Mouse (Mus musculus): ENCODE data around the gene Wdtc1. TPM values are rescaled to one million over a fixed set of nuclear protein-coding genes. Genes with fewer than 3 reads are reported as not detected.

The Wdtc1 gene
- total and polyA plus RNA-seq, 3 experiments: 2.8 to 10.8 (median 9.6) TPM

GRCm38 (mm10) chr4:133380532-133380931, 27.3 kb upstream of the Wdtc1 start:
- Histone ChIP-seq H3K27me3 (replicated peaks) (no peaks in the 10 kb centered on the region), H3K36me3 (replicated peaks in 1 of 2; ENCODE audit: control insufficient read depth in 1 of 2, insufficient read depth in 1 of 2, low read length in 1 of 2) (peaks cover 5 to 60% of the 10 kb centered on the region in 2 experiments), H3K27ac (ENCODE audit: insufficient read depth, low read depth) (no peak overlapping the region), H3K4me2 (ENCODE audit: insufficient read depth, low read depth, poor library complexity, severe bottlenecking) (no peak overlapping the region), H3K4me1 (ENCODE audit: control insufficient read depth in 1 of 2, insufficient read depth in 2 of 2) (peaks cover 12 to 56% of the 10 kb centered on the region in 2 experiments), H3K9ac (ENCODE audit: insufficient read depth, low read depth) (no peak overlapping the region), H3K79me2 (replicated peaks; ENCODE audit: control insufficient read depth, extremely low read depth, insufficient read depth, poor library complexity, severe bottlenecking) (peaks cover 8% of the 10 kb centered on the region; the same call in 1 of the 2 replicates), H3K4me3 (replicated peaks in 1 of 3; ENCODE audit: low read depth in 2 of 3, low read length in 2 of 3, poor library complexity in 1 of 3) (no peak overlapping the region), H3K9me3 (replicated peaks; ENCODE audit: low read length) (no peaks in the 10 kb centered on the region)
- dilution Hi-C loops (cut with MboI; ENCODE audit: extremely low pct_ligation_motif_present, extremely low pct_unique_long_range_greater_than_20kb, low sequenced_read_pairs) (no loop called here), in situ Hi-C loops (cut with MboI; ENCODE audit: low pct_ligation_motif_present, low pct_unique_long_range_greater_than_20kb, low sequenced_read_pairs) (no loop called here)
- TF ChIP-seq UBTF (IDR thresholded peaks at IDR 0.05; ENCODE audit: low read depth, low read length) (no peak), CTCF (conservative IDR thresholded peaks at IDR 0.05 in 1 of 2, IDR thresholded peaks at IDR 0.05 in 1 of 2; ENCODE audit: low read depth in 2 of 2, low read length in 2 of 2) (no peak), PAX5 (IDR thresholded peaks at IDR 0.05; ENCODE audit: low read length) (no peak)
- no peak for DNase-seq (ENCODE audit: extremely low read depth)

GRCm38 (mm10) chr4:133379861-133380260, 26.6 kb upstream of the Wdtc1 start:
- Histone ChIP-seq H3K9me3 (replicated peaks; ENCODE audit: low read length) (no peaks in the 10 kb centered on the region), H3K36me3 (replicated peaks in 1 of 2; ENCODE audit: control insufficient read depth in 1 of 2, insufficient read depth in 1 of 2, low read length in 1 of 2) (peaks cover 7 to 60% of the 10 kb centered on the region in 2 experiments), H3K27ac (ENCODE audit: insufficient read depth, low read depth) (no peak overlapping the region), H3K4me1 (ENCODE audit: control insufficient read depth in 1 of 2, insufficient read depth in 2 of 2) (peaks cover 12 to 61% of the 10 kb centered on the region in 2 experiments), H3K4me3 (replicated peaks in 1 of 3; ENCODE audit: low read depth in 2 of 3, low read length in 2 of 3, poor library complexity in 1 of 3) (no peak overlapping the region), H3K79me2 (replicated peaks; ENCODE audit: control insufficient read depth, extremely low read depth, insufficient read depth, poor library complexity, severe bottlenecking) (peaks cover 10% of the 10 kb centered on the region), H3K9ac (ENCODE audit: insufficient read depth, low read depth) (no peak overlapping the region), H3K27me3 (replicated peaks) (no peaks in the 10 kb centered on the region), H3K4me2 (ENCODE audit: insufficient read depth, low read depth, poor library complexity, severe bottlenecking) (no peak overlapping the region)
- no peak for TF ChIP-seq MAZ (IDR thresholded peaks at IDR 0.05; ENCODE audit: low read depth, low read length)
- no peak for TF ChIP-seq TCF12 (IDR thresholded peaks at IDR 0.05; ENCODE audit: low read depth, low read length)
- no peak for TF ChIP-seq NRF1 (IDR thresholded peaks at IDR 0.05; ENCODE audit: low read depth, low read length)
- TF ChIP-seq PAX5 (IDR thresholded peaks at IDR 0.05; ENCODE audit: low read length): no peak
- no peak for TF ChIP-seq E2F4 (IDR thresholded peaks at IDR 0.05; ENCODE audit: insufficient replicate concordance, low read depth, low read length)
- no peak for TF ChIP-seq CHD2 (IDR thresholded peaks at IDR 0.05; ENCODE audit: low read length)
- no peak for TF ChIP-seq JUND (conservative IDR thresholded peaks at IDR 0.05; ENCODE audit: low read depth, low read length)
- TF ChIP-seq CHD1 (IDR thresholded peaks at IDR 0.05; ENCODE audit: low read depth, low read length): no peak
- no peak for TF ChIP-seq MYC (IDR thresholded peaks at IDR 0.05; ENCODE audit: low read depth, low read length)
- TF ChIP-seq ETS1 (conservative IDR thresholded peaks at IDR 0.05; ENCODE audit: low read depth, low read length): no peak
- no peak for TF ChIP-seq UBTF (IDR thresholded peaks at IDR 0.05; ENCODE audit: low read depth, low read length)
- TF ChIP-seq RCOR1 (conservative IDR thresholded peaks at IDR 0.05; ENCODE audit: low read depth, low read length): no peak
- no peak for TF ChIP-seq JUN (IDR thresholded peaks at IDR 0.05; ENCODE audit: insufficient read depth, low read depth, low read length)
- TF ChIP-seq MAX (IDR thresholded peaks at IDR 0.05; ENCODE audit: low read length): no peak
- no peak for TF ChIP-seq RAD21 (IDR thresholded peaks at IDR 0.05; ENCODE audit: low read depth, low read length)
- TF ChIP-seq ELF1 (IDR thresholded peaks at IDR 0.05; ENCODE audit: low read depth, low read length): no peak
- no peak for TF ChIP-seq EP300 (IDR thresholded peaks at IDR 0.05; ENCODE audit: low read length)
- DNase-seq (ENCODE audit: extremely low read depth): no peak
- in situ Hi-C loops (cut with MboI; ENCODE audit: low pct_ligation_motif_present, low pct_unique_long_range_greater_than_20kb, low sequenced_read_pairs): no loop called here
- dilution Hi-C loops (cut with MboI; ENCODE audit: extremely low pct_ligation_motif_present, extremely low pct_unique_long_range_greater_than_20kb, low sequenced_read_pairs): no loop called here
